Mouse (Mus musculus): ENCODE measurements at regions not wholly inside any gene's neighbourhood (a gene's known extent, or its start where the extent isn't known, plus 50 kb on each side); places are given as distances from the start of the nearest gene placed in this dataset.

- TF ChIP-seq CTCF (IDR thresholded peaks at IDR 0.05; ENCODE audit: borderline replicate concordance, insufficient read depth, low read length) (no peak), POLR2A (IDR thresholded peaks at IDR 0.05; ENCODE audit: low read depth, low read length) (no peak)
Measured at GRCm38 (mm10) chr8:103903635-103904034, 197.8 kb upstream of the Cdh5 start.
